In genomic region chr6:74966046-74966445, GRCm38 (mm10) we compare ENCODE assay signal across 27 mouse cellular contexts.
DNase-seq lines count a peak whose midpoint lies in the region; ATAC-seq lines count a peak whose summit lies in the region.
"Had no signal": no experiment of that assay in that cellular context is flagged by ENCODE, and none has a peak within 500 bp of the region (broad histone marks: within the 10 kb centered on the region; RNA-seq: fewer than 3 reads in every experiment).

No protein-coding gene starts in this region.

- H3K9me3 ChIP-seq in embryonic facial prominence, embryonic 11.5 days (replicated peaks; ENCODE audit: control insufficient read depth, low read length) = no peaks in the 10 kb centered on the region
- no peaks in the 10 kb centered on the region for H3K9me3 ChIP-seq in embryonic facial prominence, embryonic 10.5 days
- H3K9me3 ChIP-seq in midbrain, embryonic 10.5 days (replicated peaks) = no peaks in the 10 kb centered on the region
- no peaks in the 10 kb centered on the region for H3K9me3 ChIP-seq in midbrain, embryonic 11.5 days (ENCODE audit: control insufficient read depth, low read length)
- H3K9me3 ChIP-seq in neural tube, embryonic 11.5 days (ENCODE audit: control insufficient read depth, low read length) = no peaks in the 10 kb centered on the region
- no peaks in the 10 kb centered on the region for H3K9me3 ChIP-seq in heart, embryonic 10.5 days
- H3K9me3 ChIP-seq: forebrain, embryonic 15.5 days; hindbrain, embryonic 13.5 days; limb, embryonic 13.5 days; liver, embryonic 13.5 days; megakaryocyte, embryonic 14.5 days had no signal

- H3K36me3 ChIP-seq in embryonic facial prominence, embryonic 11.5 days (replicated peaks; ENCODE audit: control insufficient read depth, insufficient read depth, low read depth, low read length) = no peaks in the 10 kb centered on the region
- H3K36me3 ChIP-seq in embryonic facial prominence, embryonic 10.5 days (replicated peaks) = no peaks in the 10 kb centered on the region
- no peaks in the 10 kb centered on the region for H3K36me3 ChIP-seq in midbrain, embryonic 10.5 days
- H3K36me3 ChIP-seq in midbrain, embryonic 11.5 days (ENCODE audit: control insufficient read depth, insufficient read depth, low read length) = no peaks in the 10 kb centered on the region
- H3K36me3 ChIP-seq in neural tube, embryonic 11.5 days (ENCODE audit: control insufficient read depth, insufficient read depth, low read length) = no peaks in the 10 kb centered on the region
- no peaks in the 10 kb centered on the region for H3K36me3 ChIP-seq in heart, embryonic 10.5 days
- H3K36me3 ChIP-seq: forebrain, embryonic 15.5 days; hindbrain, embryonic 13.5 days; limb, embryonic 13.5 days; liver, embryonic 13.5 days had no signal

- no peak overlapping the region for H3K4me2 ChIP-seq in embryonic facial prominence, embryonic 11.5 days (ENCODE audit: low read depth, low read length)
- no peak overlapping the region for H3K4me2 ChIP-seq in midbrain, embryonic 11.5 days
- no peak overlapping the region for H3K4me2 ChIP-seq in neural tube, embryonic 11.5 days (ENCODE audit: low read depth)
- H3K4me2 ChIP-seq: forebrain, embryonic 15.5 days; heart, embryonic 11.5 days; hindbrain, embryonic 13.5 days; limb, embryonic 13.5 days; liver, embryonic 13.5 days had no signal

- H3K4me3 ChIP-seq in embryonic facial prominence, embryonic 11.5 days (ENCODE audit: low read depth, low read length) = no peak overlapping the region
- no peak overlapping the region for H3K4me3 ChIP-seq in embryonic facial prominence, embryonic 10.5 days
- no peak overlapping the region for H3K4me3 ChIP-seq in midbrain, embryonic 10.5 days
- no peak overlapping the region for H3K4me3 ChIP-seq in midbrain, embryonic 11.5 days (ENCODE audit: low read depth, low read length)
- no peak overlapping the region for H3K4me3 ChIP-seq in neural tube, embryonic 11.5 days (ENCODE audit: low read depth, low read length)
- no peak overlapping the region for H3K4me3 ChIP-seq in heart, embryonic 10.5 days
- H3K4me3 ChIP-seq: forebrain, embryonic 15.5 days; hindbrain, embryonic 13.5 days; layer of hippocampus, adult 2 months; limb, embryonic 13.5 days; liver, embryonic 13.5 days; megakaryocyte, embryonic 14.5 days had no signal

- H3K27ac ChIP-seq in embryonic facial prominence, embryonic 11.5 days (replicated peaks; ENCODE audit: low read depth, low read length) = no peak overlapping the region
- H3K27ac ChIP-seq in embryonic facial prominence, embryonic 10.5 days (replicated peaks) = no peak overlapping the region
- H3K27ac ChIP-seq in midbrain, embryonic 10.5 days (replicated peaks) = no peak overlapping the region
- H3K27ac ChIP-seq in midbrain, embryonic 11.5 days (ENCODE audit: low read depth, low read length) = no peak overlapping the region
- no peak overlapping the region for H3K27ac ChIP-seq in neural tube, embryonic 11.5 days (ENCODE audit: low read depth, low read length)
- no peak overlapping the region for H3K27ac ChIP-seq in heart, embryonic 10.5 days
- H3K27ac ChIP-seq: forebrain, embryonic 15.5 days; hindbrain, embryonic 13.5 days; layer of hippocampus, adult 2 months; limb, embryonic 13.5 days; liver, embryonic 13.5 days; stomach, postnatal 0 days had no signal

- peak; percentile 1 for DNase-seq in embryonic facial prominence, embryonic 11.5 days (ENCODE audit: low spot score)
- no peak for DNase-seq in embryonic facial prominence, embryonic 10.5 days (ENCODE audit: low spot score)
- peak; percentile 13 for DNase-seq in midbrain, embryonic 10.5 days (ENCODE audit: low spot score)
- DNase-seq in midbrain, embryonic 11.5 days (ENCODE audit: low spot score, missing footprints) = no peak
- DNase-seq in forelimb bud, embryonic 11.5 days (ENCODE audit: low read depth, low spot score) = peak; percentile 0
- DNase-seq in neural tube, embryonic 11.5 days (ENCODE audit: low spot score) = peak; percentile 37
- DNase-seq in left cerebral cortex, postnatal 14 days (ENCODE audit: low spot score in 2 of 2) = no peak
- DNase-seq in heart, embryonic 10.5 days (ENCODE audit: low spot score) = no peak
- DNase-seq: adrenal gland, adult 8-10 months; cerebellum, adult 2 months; cerebellum, postnatal 36 days; gastrocnemius, postnatal 10 days; kidney, adult 18-20 months; kidney, postnatal 14 days; liver, embryonic 13.5 days; lung, adult 2 months; right cerebral cortex, postnatal 14 days; thymus, adult 2 months had no signal

- ATAC-seq in embryonic facial prominence, embryonic 11.5 days (replicated peaks; ENCODE audit: insufficient number of reproducible peaks, low FRiP score, low TSS enrichment, low read depth) = no peak
- ATAC-seq in midbrain, embryonic 11.5 days (ENCODE audit: low FRiP score) = no peak
- no peak for ATAC-seq in neural tube, embryonic 11.5 days (ENCODE audit: insufficient read depth, low FRiP score, low TSS enrichment)
- ATAC-seq: activated CD4-positive, CD25-positive, alpha-beta regulatory T cell, adult 4 months; forebrain, embryonic 15.5 days; inflammation-experienced regulatory T-cells, adult 6 months had no signal

- no peak overlapping the region for H3K9ac ChIP-seq in embryonic facial prominence, embryonic 11.5 days (replicated peaks; ENCODE audit: low read length)
- no peak overlapping the region for H3K9ac ChIP-seq in midbrain, embryonic 11.5 days (ENCODE audit: low read length)
- H3K9ac ChIP-seq in neural tube, embryonic 11.5 days (ENCODE audit: low read length) = no peak overlapping the region
- H3K9ac ChIP-seq: forebrain, embryonic 15.5 days; hindbrain, embryonic 13.5 days; limb, embryonic 13.5 days; liver, embryonic 13.5 days had no signal

- WGBS in embryonic facial prominence, embryonic 11.5 days = 47% methylated on average over 3 of the region's 3 CpGs
- WGBS in embryonic facial prominence, embryonic 10.5 days = 56% methylated on average over 3 of the region's 3 CpGs
- 64% methylated on average over 3 of the region's 3 CpGs for WGBS in midbrain, embryonic 10.5 days
- 73% methylated on average over 3 of the region's 3 CpGs for WGBS in midbrain, embryonic 11.5 days
- 43% methylated on average over 3 of the region's 3 CpGs for WGBS in neural tube, embryonic 11.5 days
- WGBS in heart, embryonic 10.5 days = 79% methylated on average over 3 of the region's 3 CpGs

- no peaks in the 10 kb centered on the region for H3K4me1 ChIP-seq in embryonic facial prominence, embryonic 11.5 days (ENCODE audit: control insufficient read depth, insufficient read depth, low read length)
- H3K4me1 ChIP-seq in embryonic facial prominence, embryonic 10.5 days = no peaks in the 10 kb centered on the region
- H3K4me1 ChIP-seq in midbrain, embryonic 10.5 days = no peaks in the 10 kb centered on the region
- H3K4me1 ChIP-seq in midbrain, embryonic 11.5 days (ENCODE audit: control insufficient read depth, insufficient read depth, low read length) = no peaks in the 10 kb centered on the region
- H3K4me1 ChIP-seq in neural tube, embryonic 11.5 days (ENCODE audit: control insufficient read depth, insufficient read depth, low read length) = no peaks in the 10 kb centered on the region
- no peaks in the 10 kb centered on the region for H3K4me1 ChIP-seq in heart, embryonic 10.5 days
- H3K4me1 ChIP-seq: forebrain, embryonic 15.5 days; hindbrain, embryonic 13.5 days; limb, embryonic 13.5 days; liver, embryonic 13.5 days; megakaryocyte, embryonic 14.5 days had no signal

- intact Hi-C loops in left cerebral cortex, postnatal 14 days (cut with DNase I) = no loop called here

- no peaks in the 10 kb centered on the region for H3K27me3 ChIP-seq in embryonic facial prominence, embryonic 11.5 days (ENCODE audit: control insufficient read depth, insufficient read depth, low read length)
- H3K27me3 ChIP-seq in embryonic facial prominence, embryonic 10.5 days (replicated peaks; ENCODE audit: low read depth, poor library complexity, severe bottlenecking) = no peaks in the 10 kb centered on the region
- no peaks in the 10 kb centered on the region for H3K27me3 ChIP-seq in midbrain, embryonic 10.5 days (ENCODE audit: low read depth, poor library complexity, severe bottlenecking)
- no peaks in the 10 kb centered on the region for H3K27me3 ChIP-seq in midbrain, embryonic 11.5 days (ENCODE audit: control insufficient read depth, insufficient read depth, low read length)
- H3K27me3 ChIP-seq in neural tube, embryonic 11.5 days (ENCODE audit: control insufficient read depth, insufficient read depth, low read length) = no peaks in the 10 kb centered on the region
- H3K27me3 ChIP-seq in heart, embryonic 10.5 days (ENCODE audit: insufficient read depth, poor library complexity, severe bottlenecking) = no peaks in the 10 kb centered on the region
- H3K27me3 ChIP-seq: forebrain, embryonic 15.5 days; hindbrain, embryonic 13.5 days; limb, embryonic 13.5 days; liver, embryonic 13.5 days; megakaryocyte, embryonic 14.5 days had no signal

Comparison
In these comparisons a context has a peak if more than half of its experiments do, and no peak if none do; other contexts are left out.
1. DNase-seq: peak in embryonic facial prominence, embryonic 11.5 days (single experiment), midbrain, embryonic 10.5 days (single experiment), forelimb bud, embryonic 11.5 days (single experiment) and neural tube, embryonic 11.5 days (single experiment); none in embryonic facial prominence, embryonic 10.5 days (single experiment), midbrain, embryonic 11.5 days (single experiment), left cerebral cortex, postnatal 14 days (0 of 2) and heart, embryonic 10.5 days (single experiment).